Mouse (Mus musculus) liver, embryonic 16.5 days (tissue): ENCODE measurements around the gene Fgr. TPM values are rescaled to one million over a fixed set of nuclear protein-coding genes. Genes with fewer than 3 reads are reported as not detected.

Source experiments
- ATAC-seq: fragments of 200-750 bp; cut with Nextera tagmentation; 2 replicates; pipeline ENCODE4 v1.8.0; 2017; ENCODE audit warnings: low read depth, mild to moderate bottlenecking, moderate number of reproducible peaks, moderate library complexity
- H3K27ac ChIP-seq: fragments of 300-500 bp; sonication (generic); 2 replicates; pipeline ENCODE4 v1.5.1; 2014; ENCODE audit warnings: mild to moderate bottlenecking, low read length
- H3K27me3 ChIP-seq: fragments of 300-500 bp; sonication (generic); 2 replicates; pipeline ENCODE4 v1.6.1; 2014; ENCODE audit warnings: low read depth, low read length, mixed read lengths; ENCODE audit not compliant: control insufficient read depth, insufficient read depth
- H3K36me3 ChIP-seq: fragments of 300-500 bp; sonication (generic); 2 replicates; pipeline ENCODE4 v1.6.1; 2014; ENCODE audit warnings: mild to moderate bottlenecking; ENCODE audit not compliant: control insufficient read depth, insufficient read depth
- H3K4me1 ChIP-seq: fragments of 300-500 bp; sonication (generic); 2 replicates; pipeline ENCODE4 v1.6.1; 2014; ENCODE audit warnings: low read depth, low read length, mixed read lengths; ENCODE audit not compliant: control insufficient read depth
- H3K4me2 ChIP-seq: fragments of 300-500 bp; sonication (generic); 2 replicates; pipeline ENCODE4 v1.6.1; 2014; ENCODE audit warnings: low read depth, low read length, mixed read lengths
- H3K4me3 ChIP-seq: fragments of 300-500 bp; sonication (generic); 2 replicates; pipeline ENCODE4 v1.5.1; 2014; ENCODE audit warnings: low read depth, mild to moderate bottlenecking, low read length
- H3K9ac ChIP-seq: fragments of 300-500 bp; sonication (generic); 2 replicates; pipeline ENCODE4 v1.6.1; 2014; ENCODE audit warnings: low read depth, low read length
- H3K9me3 ChIP-seq: fragments of 300-500 bp; sonication (generic); replicated peaks from 2 replicates; pipeline ENCODE4 v1.6.1; 2016; ENCODE audit warnings: low read length; ENCODE audit not compliant: control insufficient read depth
- WGBS: fragments of 180-500 bp; shearing (Covaris S2); extraction: QIAGEN DNeasy Blood & Tissue Kit; methylation state at CpG from one replicate; pipeline ENCODE4 v1.1.7; 2014; ENCODE audit not compliant: insufficient replicate concordance; 5-methylcytosine and 5-hydroxymethylcytosine counted together
- polyA plus RNA-seq: library from polyadenylated mRNA; unstranded; fragments of >200 nt; fragmentation: Nextera tagmentation; extraction: Ambion mirVana; gene quantifications from 2 replicates; pipeline ENCODE4 v1.2.1, GENCODE M21; 2015

Gene Fgr
- polyA plus RNA-seq, 1 experiment from 2014 or later = 3.2 TPM

DNA sequence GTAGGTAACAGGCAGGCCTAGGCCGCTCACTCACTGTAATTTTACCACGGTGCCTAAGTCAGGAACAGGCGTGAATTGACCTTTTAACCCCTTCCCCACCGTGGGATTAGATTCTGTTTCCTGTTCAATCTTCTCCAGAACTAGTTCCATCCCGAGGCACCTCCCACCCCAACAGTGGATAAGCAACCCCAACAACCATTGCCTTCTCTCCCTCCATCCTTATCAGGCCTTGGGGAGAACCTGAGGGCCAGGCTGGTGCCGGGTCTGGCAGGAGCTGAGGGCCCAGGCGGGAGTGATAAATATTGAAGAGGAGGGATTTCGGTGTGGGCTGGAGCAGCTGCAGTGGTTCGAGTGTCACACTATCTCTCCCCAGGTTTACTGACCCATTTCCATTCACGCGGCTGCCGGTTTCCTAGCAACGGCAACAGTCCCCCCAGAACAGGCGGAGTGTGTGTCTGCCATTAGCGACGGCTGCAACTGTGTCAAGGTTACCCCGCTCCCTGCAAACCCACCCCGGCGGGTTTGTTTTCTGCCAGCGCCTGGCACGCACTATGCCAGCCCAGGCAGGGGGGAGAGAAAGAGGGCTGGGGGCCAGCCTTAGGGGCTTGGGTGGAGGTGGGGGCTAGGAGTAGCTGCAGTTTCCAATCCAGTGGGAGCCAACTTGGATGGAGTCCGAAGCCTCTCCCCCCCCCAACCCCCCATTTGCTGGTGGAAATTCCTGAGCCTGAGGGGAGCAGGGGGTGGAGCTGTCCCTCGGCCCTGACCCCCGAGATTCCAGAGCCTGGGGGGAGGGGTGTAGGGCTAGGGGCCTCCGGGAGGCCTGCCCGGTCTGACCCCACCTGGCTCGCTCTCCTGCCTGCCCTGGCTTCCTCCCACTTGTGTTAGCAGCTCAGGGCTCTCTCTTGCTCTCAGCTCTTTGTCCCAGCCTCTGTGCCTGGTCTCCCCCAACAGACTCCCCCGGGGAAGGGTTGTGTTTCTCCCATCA, 69.0 kb downstream of the Fgr start:
- peaks cover 34% of the 10 kb centered on the region for H3K27me3 ChIP-seq

GRCm38 (mm10) chr4:133043798-133044646, 70.1 kb downstream of the Fgr start:
- WGBS = 70% methylated on average over 6 of the region's 6 CpGs
- H3K4me2 ChIP-seq = no peak overlapping the region
- no peaks in the 10 kb centered on the region for H3K9me3 ChIP-seq
- H3K27me3 ChIP-seq = peaks cover 23% of the 10 kb centered on the region
- no peak overlapping the region for H3K9ac ChIP-seq
- no peak overlapping the region for H3K27ac ChIP-seq
- H3K4me1 ChIP-seq = peaks cover 41% of the 10 kb centered on the region
- ATAC-seq = no peak
- no peaks in the 10 kb centered on the region for H3K36me3 ChIP-seq
- no peak overlapping the region for H3K4me3 ChIP-seq

More for the DNA sequence above, 69.0 kb downstream of the Fgr start:
- Histone ChIP-seq H3K9ac (no peak overlapping the region), H3K4me3 (no peak overlapping the region), H3K36me3 (no peaks in the 10 kb centered on the region), H3K27ac (no peak overlapping the region), H3K4me1 (peaks cover 47% of the 10 kb centered on the region), H3K4me2 (peak overlapping the region; percentile 28; the same call in 1 of the 2 replicates), H3K9me3 (no peaks in the 10 kb centered on the region)
- WGBS = 27% methylated on average over 28 of the region's 28 CpGs
- ATAC-seq = peak; percentile 17; the same call in 1 of the 2 replicates

DNA sequence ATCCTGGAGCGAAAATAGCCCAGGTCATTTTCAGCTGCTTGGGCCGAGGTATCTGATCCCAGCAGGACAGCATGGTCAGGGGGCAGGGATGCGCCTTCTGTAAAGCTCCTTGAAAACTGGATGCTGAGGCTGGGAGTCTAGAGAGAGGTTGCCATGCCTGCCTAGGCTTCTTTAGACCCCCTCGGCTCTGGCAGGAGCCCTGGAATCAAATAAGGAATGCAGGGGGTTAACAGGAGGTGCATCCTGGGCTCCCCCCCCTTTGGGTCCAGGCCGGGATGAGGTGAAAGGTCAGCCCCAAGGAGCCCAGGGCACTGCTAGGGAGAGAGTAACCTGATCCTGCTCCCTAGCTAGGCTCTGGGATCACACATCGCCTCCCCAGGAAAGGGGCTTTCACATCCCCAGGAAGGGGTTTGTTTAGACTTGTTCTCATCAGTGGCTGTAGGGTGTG, 70.8 kb downstream of the Fgr start:
- Histone ChIP-seq H3K4me1 (peaks cover 38% of the 10 kb centered on the region), H3K9ac (no peak overlapping the region), H3K4me2 (no peak overlapping the region), H3K4me3 (no peak overlapping the region), H3K27me3 (peaks cover 16% of the 10 kb centered on the region), H3K36me3 (no peaks in the 10 kb centered on the region), H3K9me3 (no peaks in the 10 kb centered on the region), H3K27ac (no peak overlapping the region)
- 66% methylated on average over 6 of the region's 6 CpGs for WGBS
- no peak for ATAC-seq

DNA sequence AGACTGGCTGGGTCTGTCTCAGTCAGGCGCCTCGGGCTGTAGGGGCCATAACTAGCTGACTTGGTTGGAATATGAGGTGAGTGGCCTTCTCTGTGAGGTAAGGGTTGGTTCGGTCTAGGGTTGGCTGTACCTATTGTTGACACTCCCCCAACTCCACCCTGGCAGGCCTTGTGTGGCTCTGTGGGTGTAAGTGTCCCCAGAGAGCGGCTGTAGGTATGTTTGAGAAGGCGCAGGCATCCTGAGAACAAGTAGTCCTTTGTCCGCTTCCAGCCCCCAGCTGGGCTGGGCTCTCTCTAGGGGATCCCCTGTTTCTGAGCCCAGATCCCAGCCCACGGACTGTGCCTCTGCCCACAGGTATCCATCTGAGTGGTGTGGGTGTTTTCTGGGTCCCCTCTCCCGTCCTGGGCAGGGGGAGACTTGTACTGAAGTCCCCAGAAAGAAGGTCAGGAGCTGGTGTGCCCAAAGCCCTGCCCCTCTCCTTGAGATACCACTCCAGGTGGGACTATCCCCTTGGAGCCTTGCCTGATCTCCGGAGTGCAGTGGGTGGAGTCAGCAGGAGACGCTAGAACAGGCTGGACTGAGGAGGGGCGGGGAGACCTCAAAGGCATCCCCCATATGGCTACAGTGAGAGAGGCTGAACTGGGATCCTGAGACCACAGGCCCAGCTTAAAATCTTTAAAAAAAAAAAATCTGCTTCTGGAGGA, 72.0 kb downstream of the Fgr start:
- Histone ChIP-seq H3K36me3 (no peaks in the 10 kb centered on the region), H3K27me3 (peaks cover 4% of the 10 kb centered on the region), H3K9ac (no peak overlapping the region), H3K27ac (no peak overlapping the region), H3K4me2 (no peak overlapping the region), H3K9me3 (no peaks in the 10 kb centered on the region), H3K4me1 (peaks cover 38% of the 10 kb centered on the region), H3K4me3 (no peak overlapping the region)
- WGBS = 44% methylated on average over 11 of the region's 11 CpGs
- no peak for ATAC-seq

GRCm38 (mm10) chr4:133046691-133047352, 72.9 kb downstream of the Fgr start:
- WGBS = 57% methylated on average over 12 of the region's 12 CpGs
- no peaks in the 10 kb centered on the region for H3K36me3 ChIP-seq
- H3K9me3 ChIP-seq = no peaks in the 10 kb centered on the region
- H3K27me3 ChIP-seq = no peaks in the 10 kb centered on the region; the same call in 1 of the 2 replicates
- no peak for ATAC-seq
- peaks cover 35% of the 10 kb centered on the region for H3K4me1 ChIP-seq
- H3K27ac ChIP-seq = no peak overlapping the region
- H3K9ac ChIP-seq = no peak overlapping the region
- H3K4me2 ChIP-seq = no peak overlapping the region
- no peak overlapping the region for H3K4me3 ChIP-seq

- no peaks in the 10 kb centered on the region for H3K27me3 ChIP-seq
- 67% methylated on average over 16 of the region's 16 CpGs for WGBS
- no peaks in the 10 kb centered on the region for H3K36me3 ChIP-seq
- H3K9ac ChIP-seq = no peak overlapping the region
- no peak for ATAC-seq
- no peak overlapping the region for H3K4me3 ChIP-seq
- peaks cover 29% of the 10 kb centered on the region for H3K4me1 ChIP-seq
- no peak overlapping the region for H3K4me2 ChIP-seq
- H3K27ac ChIP-seq = no peak overlapping the region
- no peaks in the 10 kb centered on the region for H3K9me3 ChIP-seq
Measured at GRCm38 (mm10) chr4:133047353-133048105, 73.6 kb downstream of the Fgr start.

GRCm38 (mm10) chr4:133049071-133049920, 75.4 kb downstream of the Fgr start:
- Histone ChIP-seq H3K9ac (peak overlapping the region; percentile 3; the same call in 1 of the 2 replicates), H3K27me3 (no peaks in the 10 kb centered on the region), H3K9me3 (no peaks in the 10 kb centered on the region), H3K27ac (no peak overlapping the region), H3K4me3 (no peak overlapping the region), H3K4me2 (no peak overlapping the region), H3K4me1 (peaks cover 15% of the 10 kb centered on the region), H3K36me3 (no peaks in the 10 kb centered on the region)
- WGBS = 69% methylated on average over 19 of the region's 19 CpGs
- no peak for ATAC-seq
